Mouse (Mus musculus): Measurements from ENCODE around the gene Pold1.

- TF ChIP-seq POLR2AphosphoS5 (IDR thresholded peaks at IDR 0.05; ENCODE audit: insufficient replicate concordance, low read depth, low read length) (no peak), CTCF (IDR thresholded peaks at IDR 0.05; ENCODE audit: low read depth, low read length) (no peak)
Observed at GRCm38 (mm10) chr7:44523056-44523455, 25.6 kb downstream of the Pold1 start.
